Mouse (Mus musculus) CD4-positive, CD25-positive, alpha-beta regulatory T cell (primary cell): ENCODE results near the gene Cul1. TPM values are rescaled to one million over a fixed set of nuclear protein-coding genes. Genes with fewer than 3 reads are reported as not detected.

Experiments
- polyA plus RNA-seq: library from polyadenylated mRNA; unstranded; fragments of 100-300 nt; shearing (Covaris generic); gene quantifications from one replicate; pipeline ENCODE4 v1.2.1, GENCODE M21; 2017

Gene Cul1
- polyA plus RNA-seq = 108 TPM

GRCm38 (mm10) chr6:47453098-47453497 is at the start of gene Cul1:
Cul1 (plus strand) TSS chr6:47453398.

Other genes with a start within 250 kb of the Cul1 start
- 44.4 TPM for gene Ezh2, start 141.9 kb downstream of the Cul1 start, polyA plus RNA-seq